Mouse (Mus musculus) MN1 (cell line): ENCODE results near the gene Tagln3.

Experiments used
- DNase-seq: peaks from one replicate; pipeline ENCODE4 v3.0.0-alpha.2; 2016; ENCODE audit warnings: low spot score

Gene Tagln3

GRCm38 (mm10) chr16:45720022-45720630, 4.3 kb downstream of the Tagln3 start:
- no peak for DNase-seq

- no peak for DNase-seq
Observed at GRCm38 (mm10) chr16:45718296-45718695, 6.1 kb downstream of the Tagln3 start.

- DNase-seq: no peak
Observed at GRCm38 (mm10) chr16:45714489-45715150, 9.8 kb downstream of the Tagln3 start.

GRCm38 (mm10) chr16:45713878-45714277, 10.5 kb downstream of the Tagln3 start:
- DNase-seq: no peak

GRCm38 (mm10) chr16:45713261-45713660, 11.1 kb downstream of the Tagln3 start:
- no peak for DNase-seq

- DNase-seq: no peak
Observed at GRCm38 (mm10) chr16:45711263-45711662, 13.1 kb downstream of the Tagln3 start.

GRCm38 (mm10) chr16:45699301-45699700, 25.1 kb downstream of the Tagln3 start:
- no peak for DNase-seq

GRCm38 (mm10) chr16:45697996-45698395, 26.4 kb downstream of the Tagln3 start:
- DNase-seq: no peak

GRCm38 (mm10) chr16:45695445-45696160, 28.8 kb downstream of the Tagln3 start:
- DNase-seq: no peak

GRCm38 (mm10) chr16:45693558-45693957, 30.9 kb downstream of the Tagln3 start, which contains the start of gene Tmprss7:
Tmprss7 (minus strand) TSS chr16:45693658.
- no peak for DNase-seq

GRCm38 (mm10) chr16:45692851-45693250, 31.6 kb downstream of the Tagln3 start:
- DNase-seq: no peak

GRCm38 (mm10) chr16:45690178-45690577, 34.2 kb downstream of the Tagln3 start:
- no peak for DNase-seq

- no peak for DNase-seq
Observed at GRCm38 (mm10) chr16:45686833-45687232, 37.6 kb downstream of the Tagln3 start.

- DNase-seq: no peak
Observed at GRCm38 (mm10) chr16:45685295-45685694, 39.1 kb downstream of the Tagln3 start.

- peak; percentile 59 for DNase-seq
Observed at GRCm38 (mm10) chr16:45684815-45685214, 39.6 kb downstream of the Tagln3 start.

- no peak for DNase-seq
Observed at GRCm38 (mm10) chr16:45676462-45676861, 47.9 kb downstream of the Tagln3 start.

GRCm38 (mm10) chr16:45670005-45670404, 54.4 kb downstream of the Tagln3 start:
- DNase-seq: no peak

GRCm38 (mm10) chr16:45668178-45668577, 56.2 kb downstream of the Tagln3 start:
- DNase-seq: no peak

- no peak for DNase-seq
Observed at GRCm38 (mm10) chr16:45666136-45666535, 58.3 kb downstream of the Tagln3 start.

GRCm38 (mm10) chr16:45662381-45662780, 62.0 kb downstream of the Tagln3 start:
- DNase-seq: no peak
